ENCODE assay signal across 14 mouse cellular contexts in the genomic region with DNA sequence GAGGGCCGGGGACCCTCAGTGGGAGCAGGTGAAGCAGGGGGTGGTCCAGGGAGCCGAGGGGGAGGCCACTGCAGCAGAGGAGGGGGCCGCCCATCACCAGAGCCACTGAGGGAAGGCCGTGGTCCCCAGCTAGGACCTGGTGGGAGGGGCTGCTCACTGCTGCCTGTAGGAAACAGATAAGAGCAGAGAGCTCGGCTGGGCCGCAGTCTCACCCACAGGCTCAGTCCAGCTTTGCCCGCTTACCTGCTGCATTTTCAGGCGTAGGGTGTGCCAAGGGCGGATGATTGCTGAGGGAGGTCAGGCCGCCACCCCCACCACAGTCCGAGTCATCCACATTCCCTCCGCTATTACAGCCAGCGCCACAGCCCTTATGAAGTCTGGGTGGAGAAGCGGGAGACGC. TPM values are rescaled to one million over a fixed set of nuclear protein-coding genes. Genes with fewer than 3 reads are reported as not detected.
DNase-seq lines count a peak whose midpoint lies in the region; ATAC-seq lines count a peak whose summit lies in the region.
"Had no signal": no experiment of that assay in that cellular context is flagged by ENCODE, and none has a peak within 500 bp of the region (broad histone marks: within the 10 kb centered on the region; RNA-seq: fewer than 3 reads in every experiment).

No protein-coding gene starts in this region.

- H3K9ac ChIP-seq in heart, embryonic 11.5 days (ENCODE audit: low read depth, low read length) = peak overlapping the region; percentile 18; the same call in 1 of the 2 replicates

- H3K4me1 ChIP-seq in heart, embryonic 11.5 days (ENCODE audit: control insufficient read depth, insufficient read depth, low read length) = peaks cover 28% of the 10 kb centered on the region

- ATAC-seq in heart, embryonic 11.5 days (replicated peaks; ENCODE audit: insufficient number of reproducible peaks, low FRiP score, low TSS enrichment) = peak; percentile 71
- ATAC-seq: Patski had no signal

- peak overlapping the region; percentile 19; the same call in 1 of the 2 replicates for H3K4me2 ChIP-seq in heart, embryonic 11.5 days
- H3K4me2 ChIP-seq: limb, embryonic 12.5 days had no signal

- WGBS in heart, embryonic 11.5 days (ENCODE audit: insufficient replicate concordance) = 60% methylated on average over 15 of the region's 15 CpGs

- peak overlapping the region; percentile 11 for H3K27ac ChIP-seq in heart, embryonic 11.5 days (ENCODE audit: low read depth, low read length)
- H3K27ac ChIP-seq: limb, embryonic 12.5 days had no signal

- no peak overlapping the region for H3K4me3 ChIP-seq in heart, embryonic 11.5 days (ENCODE audit: low read depth, low read length)
- H3K4me3 ChIP-seq: limb, embryonic 12.5 days had no signal

- H3K9me3 ChIP-seq in heart, embryonic 11.5 days (replicated peaks; ENCODE audit: control insufficient read depth, low read length) = no peaks in the 10 kb centered on the region
- H3K9me3 ChIP-seq: limb, embryonic 12.5 days had no signal

- intact Hi-C loops in heart, postnatal 36 days (cut with DNase I) = no loop called here

- peaks cover 27% of the 10 kb centered on the region for H3K36me3 ChIP-seq in heart, embryonic 11.5 days (ENCODE audit: control insufficient read depth, insufficient read depth, low read length)

- no peaks in the 10 kb centered on the region for H3K27me3 ChIP-seq in heart, embryonic 11.5 days (ENCODE audit: control insufficient read depth, insufficient read depth, low read length)
- H3K27me3 ChIP-seq: limb, embryonic 12.5 days; Patski had no signal

- no peak for DNase-seq in heart, postnatal 36 days
- DNase-seq in NIH3T3 (ENCODE audit: low read depth) (peak; percentile 16), liver (peak; percentile 96)
- peak; percentile 72 to 79 for DNase-seq in spleen, postnatal 36 days (ENCODE audit: low spot score in 2 of 2)
- no peak for DNase-seq in left cerebral cortex, adult 11 months (ENCODE audit: low spot score)
- DNase-seq in kidney, postnatal 25 days = no peak
- no peak for DNase-seq in cerebellum, adult 11 months
- DNase-seq: adrenal gland, postnatal 10 days; B cell, adult 2 months; cerebellum, postnatal 14 days; kidney, adult 11 months had no signal

RNA-seq across cellular contexts. Expression of gene Sipa1, which starts 2.0 kb away (rescaled TPM):
- polyA plus RNA-seq in heart, embryonic 11.5 days (2014; fragmentation: Nextera tagmentation; extraction: Ambion mirVana) = 15.8 and 18.8 TPM in 2 replicates
- total RNA-seq in heart, postnatal 36 days (2021) = 10 to 100 TPM; 19.5 to 29.0 TPM

RNA-seq across cellular contexts. Expression of gene Map3k11, which starts 23.1 kb away (rescaled TPM):
- polyA plus RNA-seq in heart, embryonic 11.5 days (2014; fragmentation: Nextera tagmentation; extraction: Ambion mirVana) = 16.9 and 21.0 TPM in 2 replicates
- total RNA-seq in heart, postnatal 36 days (2021) = 10 to 100 TPM; 26.0 to 29.5 TPM

RNA-seq across cellular contexts. Expression of gene Pcnx3, which starts 23.2 kb away (rescaled TPM):
- 21.3 and 21.5 TPM in 2 replicates for polyA plus RNA-seq in heart, embryonic 11.5 days (2014; fragmentation: Nextera tagmentation; extraction: Ambion mirVana)
- 10 to 100 TPM; 15.7 to 16.8 TPM for total RNA-seq in heart, postnatal 36 days (2021)

RNA-seq across cellular contexts. Expression of gene Rela, which starts 28.2 kb away (rescaled TPM):
- polyA plus RNA-seq in heart, embryonic 11.5 days (2014; fragmentation: Nextera tagmentation; extraction: Ambion mirVana) = 35.7 and 36.2 TPM in 2 replicates
- total RNA-seq in heart, postnatal 36 days (2021) = 10 to 100 TPM; 25.6 to 31.2 TPM

RNA-seq across cellular contexts. Expression of gene Kcnk7, which starts 38.7 kb away (rescaled TPM):
- not detected in 2 replicates for polyA plus RNA-seq in heart, embryonic 11.5 days (2014; fragmentation: Nextera tagmentation; extraction: Ambion mirVana)
- not detected for total RNA-seq in heart, postnatal 36 days (2021)
- total RNA-seq: adrenal gland, postnatal 10 days had no signal

Comparison
In these comparisons a context has a peak if more than half of its experiments do, and no peak if none do; other contexts are left out.
1. DNase-seq: peak in NIH3T3 (single experiment), liver (single experiment) and spleen, postnatal 36 days (2 of 2); none in heart, postnatal 36 days (0 of 2), left cerebral cortex, adult 11 months (single experiment), kidney, postnatal 25 days (0 of 2) and cerebellum, adult 11 months (single experiment).